Mouse (Mus musculus): Measurements from ENCODE around the gene Pnck. TPM values are rescaled to one million over a fixed set of nuclear protein-coding genes. Genes with fewer than 3 reads are reported as not detected.

The Pnck gene
- polyA plus RNA-seq, 1 experiment from 2014 or later, result 15.7 TPM

DNA sequence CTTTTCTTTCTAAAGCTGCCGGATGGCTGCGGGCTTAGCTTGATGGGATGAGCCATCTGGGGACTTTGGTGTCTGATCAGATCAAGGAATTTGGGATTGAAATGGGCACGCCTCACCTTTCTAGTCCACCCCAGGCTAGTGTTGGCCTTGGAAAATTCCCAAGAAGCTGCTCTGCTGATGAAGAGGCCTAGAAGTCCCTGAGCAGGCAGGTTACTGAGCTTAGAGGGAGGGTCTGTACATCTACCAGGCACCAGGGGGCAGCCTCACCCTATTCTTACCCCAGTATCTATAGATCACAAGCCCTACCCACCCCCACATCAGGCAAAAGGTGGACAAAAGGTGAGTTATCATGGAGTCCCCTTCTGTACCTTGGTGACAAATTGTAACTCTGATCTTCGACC lies 12.1 kb upstream of the Pnck start:
- Histone ChIP-seq H3K4me2 (peak overlapping the region; percentile 71), H3K4me1 (peaks cover 10% of the 10 kb centered on the region), H3K9me3 (no peaks in the 10 kb centered on the region), H3K27me3 (no peaks in the 10 kb centered on the region), H3K36me3 (no peaks in the 10 kb centered on the region), H3K27ac (no peak overlapping the region), H3K9ac (no peak overlapping the region), H3K4me3 (no peak overlapping the region)
- ATAC-seq (ENCODE audit: borderline replicate concordance, extremely low read depth, low FRiP score, low TSS enrichment), result peak; percentile 62; the same call in 1 of the 2 replicates
- WGBS, result 67% methylated on average over 4 of the region's 4 CpGs

DNA sequence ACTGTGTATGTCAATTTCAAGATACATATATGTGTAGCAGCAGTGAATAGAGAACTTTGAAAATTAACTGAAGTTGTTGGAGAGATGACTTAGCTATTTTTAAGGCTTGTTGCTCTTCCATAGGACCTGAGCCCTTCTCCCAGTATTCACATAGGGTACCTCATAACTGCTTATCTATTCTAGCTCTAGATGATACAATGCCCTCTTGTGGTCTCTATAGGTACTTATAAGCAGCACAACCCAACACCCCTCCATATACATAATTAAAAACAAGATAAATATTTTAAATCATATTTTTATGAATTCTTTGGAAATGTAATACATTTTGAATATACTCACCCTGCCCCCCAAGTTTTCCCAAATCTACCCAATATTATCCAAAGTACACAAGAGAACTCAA lies 3.2 kb upstream of the Pnck start:
- no peak overlapping the region for H3K9ac ChIP-seq
- H3K9me3 ChIP-seq, result no peaks in the 10 kb centered on the region
- no peak overlapping the region for H3K4me2 ChIP-seq
- H3K27ac ChIP-seq, result no peak overlapping the region
- no peak for ATAC-seq (ENCODE audit: borderline replicate concordance, extremely low read depth, low FRiP score, low TSS enrichment)
- H3K4me3 ChIP-seq, result no peak overlapping the region
- peaks cover 8% of the 10 kb centered on the region; the same call in 1 of the 2 replicates for H3K27me3 ChIP-seq
- no peaks in the 10 kb centered on the region for H3K4me1 ChIP-seq
- H3K36me3 ChIP-seq, result no peaks in the 10 kb centered on the region

DNA sequence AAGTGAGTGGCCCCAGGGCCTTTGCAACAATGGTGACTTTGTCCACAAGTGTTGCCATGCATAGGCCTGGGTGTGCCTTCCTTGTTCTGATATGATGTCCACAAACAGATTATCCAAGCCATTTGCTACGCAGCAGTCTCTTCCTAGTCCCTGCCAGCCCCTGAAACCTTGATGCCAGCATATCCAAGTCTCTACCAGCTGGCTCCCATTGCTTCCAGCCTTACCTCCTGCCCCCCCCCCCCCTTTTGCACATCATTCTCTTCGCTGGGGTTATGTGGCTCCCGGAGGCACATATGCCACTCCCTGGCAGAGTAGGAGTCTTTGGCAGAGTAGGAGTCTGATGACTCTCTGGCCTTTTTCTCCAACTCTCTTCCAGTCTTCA lies 358 bp upstream of the Pnck start:
- no peaks in the 10 kb centered on the region for H3K36me3 ChIP-seq
- no peaks in the 10 kb centered on the region for H3K9me3 ChIP-seq
- peak overlapping the region; percentile 80 for H3K4me2 ChIP-seq
- 61% methylated on average over 3 of the region's 3 CpGs for WGBS
- peak overlapping the region; percentile 34; the same call in 1 of the 2 replicates for H3K9ac ChIP-seq
- peak overlapping the region; percentile 44 for H3K4me3 ChIP-seq
- H3K4me1 ChIP-seq, result no peaks in the 10 kb centered on the region
- H3K27me3 ChIP-seq, result peaks cover 8% of the 10 kb centered on the region; the same call in 1 of the 2 replicates
- H3K27ac ChIP-seq, result no peak overlapping the region
- no peak for ATAC-seq (ENCODE audit: borderline replicate concordance, extremely low read depth, low FRiP score, low TSS enrichment)

- peak; percentile 21; the same call in 1 of the 2 replicates for ATAC-seq (ENCODE audit: borderline replicate concordance, extremely low read depth, low FRiP score, low TSS enrichment)
- Histone ChIP-seq H3K36me3 (no peaks in the 10 kb centered on the region), H3K27ac (no peak overlapping the region), H3K9ac (no peak overlapping the region), H3K4me1 (no peaks in the 10 kb centered on the region), H3K27me3 (peaks cover 8% of the 10 kb centered on the region; the same call in 1 of the 2 replicates), H3K9me3 (no peaks in the 10 kb centered on the region), H3K4me2 (peak overlapping the region; percentile 80), H3K4me3 (peak overlapping the region; percentile 44)
- WGBS, result 54% methylated on average over 13 of the region's 13 CpGs
Measured at GRCm38 (mm10) chrX:73658936-73659574, 862 bp downstream of the Pnck start.

GRCm38 (mm10) chrX:73658391-73658790 lies 1.5 kb downstream of the Pnck start:
- Histone ChIP-seq H3K9me3 (no peaks in the 10 kb centered on the region), H3K27me3 (peaks cover 12% of the 10 kb centered on the region; the same call in 1 of the 2 replicates), H3K4me1 (no peaks in the 10 kb centered on the region), H3K27ac (no peak overlapping the region), H3K9ac (no peak overlapping the region), H3K4me2 (no peak overlapping the region), H3K4me3 (no peak overlapping the region), H3K36me3 (no peaks in the 10 kb centered on the region)
- 42% methylated on average over 7 of the region's 7 CpGs for WGBS
- no peak for ATAC-seq (ENCODE audit: borderline replicate concordance, extremely low read depth, low FRiP score, low TSS enrichment)

DNA sequence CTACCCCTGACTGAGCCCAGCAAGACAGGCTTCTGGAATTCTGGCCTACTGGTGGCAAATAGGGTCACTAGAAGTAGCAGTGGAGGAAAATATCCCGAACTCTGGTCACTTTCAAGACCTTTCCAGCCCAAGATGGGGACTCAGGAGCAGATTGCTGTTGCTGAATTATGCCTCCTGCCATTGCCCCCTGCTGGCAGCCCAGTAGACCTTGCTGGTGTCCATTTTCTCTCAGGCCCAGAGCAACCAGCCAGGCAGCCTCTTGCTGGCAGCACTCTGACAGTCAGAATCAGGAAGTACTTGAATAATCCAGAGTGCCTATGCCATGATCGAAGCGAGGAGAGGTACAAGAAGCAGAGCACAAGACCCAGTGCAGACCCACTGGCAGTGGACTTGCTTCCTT lies 4.4 kb downstream of the Pnck start:
- 63% methylated on average over 3 of the region's 3 CpGs for WGBS
- H3K4me2 ChIP-seq, result no peak overlapping the region
- H3K4me3 ChIP-seq, result no peak overlapping the region
- H3K4me1 ChIP-seq, result no peaks in the 10 kb centered on the region
- no peaks in the 10 kb centered on the region for H3K36me3 ChIP-seq
- H3K27me3 ChIP-seq, result peaks cover 8% of the 10 kb centered on the region; the same call in 1 of the 2 replicates
- H3K9me3 ChIP-seq, result no peaks in the 10 kb centered on the region
- no peak overlapping the region for H3K9ac ChIP-seq
- no peak for ATAC-seq (ENCODE audit: borderline replicate concordance, extremely low read depth, low FRiP score, low TSS enrichment)
- H3K27ac ChIP-seq, result no peak overlapping the region

DNA sequence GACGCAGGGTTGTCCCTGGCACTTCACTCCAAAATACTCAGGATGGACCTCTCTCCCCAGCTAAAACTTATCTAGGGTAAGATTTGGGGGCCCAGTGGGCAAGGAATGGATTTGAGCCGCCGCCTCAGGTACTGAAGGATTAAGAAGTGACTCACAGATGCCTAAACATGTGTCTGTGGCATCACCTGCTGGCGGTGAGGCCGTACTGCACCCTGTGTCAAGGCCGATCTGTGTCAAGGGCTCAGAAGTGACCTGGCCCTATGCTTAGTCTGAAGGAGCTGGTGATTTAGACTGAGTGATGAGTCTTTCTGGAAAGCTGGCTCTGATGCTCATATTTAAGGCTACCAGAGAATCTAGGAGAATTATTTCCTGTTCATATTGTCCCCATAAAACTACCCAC lies 5.7 kb downstream of the Pnck start:
- H3K36me3 ChIP-seq, result no peaks in the 10 kb centered on the region
- H3K4me2 ChIP-seq, result no peak overlapping the region
- WGBS, result 11% methylated on average over 6 of the region's 6 CpGs
- peaks cover 4% of the 10 kb centered on the region; the same call in 1 of the 2 replicates for H3K27me3 ChIP-seq
- no peak overlapping the region for H3K27ac ChIP-seq
- H3K9ac ChIP-seq, result no peak overlapping the region
- H3K9me3 ChIP-seq, result no peaks in the 10 kb centered on the region
- H3K4me3 ChIP-seq, result no peak overlapping the region
- H3K4me1 ChIP-seq, result no peaks in the 10 kb centered on the region
- ATAC-seq (ENCODE audit: borderline replicate concordance, extremely low read depth, low FRiP score, low TSS enrichment), result no peak

- Histone ChIP-seq H3K36me3 (no peaks in the 10 kb centered on the region), H3K4me3 (no peak overlapping the region), H3K27me3 (peaks cover 4% of the 10 kb centered on the region; the same call in 1 of the 2 replicates), H3K4me1 (no peaks in the 10 kb centered on the region), H3K9me3 (no peaks in the 10 kb centered on the region), H3K27ac (no peak overlapping the region), H3K9ac (no peak overlapping the region), H3K4me2 (no peak overlapping the region)
- ATAC-seq (ENCODE audit: borderline replicate concordance, extremely low read depth, low FRiP score, low TSS enrichment), result no peak
- 65% methylated on average over 6 of the region's 6 CpGs for WGBS
Measured at GRCm38 (mm10) chrX:73653392-73653791, 6.5 kb downstream of the Pnck start.

DNA sequence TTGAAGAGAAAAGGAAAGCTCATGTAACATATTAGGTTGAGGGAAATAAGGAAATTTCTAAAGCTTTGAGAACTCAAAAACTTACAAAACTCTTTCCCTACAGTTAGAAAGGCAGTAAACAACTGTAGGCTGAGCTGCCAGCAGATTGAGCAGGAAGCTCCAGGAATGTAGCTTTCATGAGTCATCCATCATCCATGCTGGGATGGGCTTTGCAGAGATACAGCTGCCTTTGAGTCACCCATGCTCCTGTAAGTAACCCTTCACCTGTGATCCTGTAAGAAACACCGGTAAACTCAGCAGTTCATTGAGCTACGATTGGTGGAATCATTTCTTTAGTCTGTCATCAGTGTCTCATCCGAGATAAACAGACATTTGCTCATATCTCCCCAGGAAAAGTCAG lies 9.0 kb downstream of the Pnck start:
- no peak for ATAC-seq (ENCODE audit: borderline replicate concordance, extremely low read depth, low FRiP score, low TSS enrichment)
- H3K27me3 ChIP-seq, result peaks cover 4% of the 10 kb centered on the region; the same call in 1 of the 2 replicates
- H3K4me1 ChIP-seq, result no peaks in the 10 kb centered on the region
- no peak overlapping the region for H3K27ac ChIP-seq
- H3K4me3 ChIP-seq, result no peak overlapping the region
- H3K4me2 ChIP-seq, result no peak overlapping the region
- WGBS, result 44% methylated on average over 3 of the region's 3 CpGs
- H3K36me3 ChIP-seq, result no peaks in the 10 kb centered on the region
- no peaks in the 10 kb centered on the region for H3K9me3 ChIP-seq
- no peak overlapping the region for H3K9ac ChIP-seq

GRCm38 (mm10) chrX:73645121-73645520 lies 14.8 kb downstream of the Pnck start:
- no peak overlapping the region for H3K4me2 ChIP-seq
- H3K4me1 ChIP-seq, result no peaks in the 10 kb centered on the region
- no peak for ATAC-seq (ENCODE audit: borderline replicate concordance, extremely low read depth, low FRiP score, low TSS enrichment)
- no peaks in the 10 kb centered on the region; the same call in 1 of the 2 replicates for H3K27me3 ChIP-seq
- H3K36me3 ChIP-seq, result no peaks in the 10 kb centered on the region
- no peak overlapping the region for H3K9ac ChIP-seq
- H3K9me3 ChIP-seq, result no peaks in the 10 kb centered on the region
- no peak overlapping the region for H3K27ac ChIP-seq
- 35% methylated on average over 3 of the region's 4 CpGs for WGBS
- no peak overlapping the region for H3K4me3 ChIP-seq

- H3K4me1 ChIP-seq, result peaks cover 9% of the 10 kb centered on the region
- H3K27me3 ChIP-seq, result peaks cover 39% of the 10 kb centered on the region
- no peak overlapping the region for H3K27ac ChIP-seq
- H3K4me3 ChIP-seq, result peak overlapping the region; percentile 41
- peak overlapping the region; percentile 73 for H3K4me2 ChIP-seq
- ATAC-seq (ENCODE audit: borderline replicate concordance, extremely low read depth, low FRiP score, low TSS enrichment), result no peak
- no peaks in the 10 kb centered on the region for H3K9me3 ChIP-seq
- H3K36me3 ChIP-seq, result no peaks in the 10 kb centered on the region
- H3K9ac ChIP-seq, result 0 out of 2 replicates have a peak overlapping the region, but pooled peaks have one; percentile 16
- 16% methylated on average over 31 of the region's 41 CpGs for WGBS
Measured at GRCm38 (mm10) chrX:73639901-73640469, 19.9 kb downstream of the Pnck start.

- H3K4me1 ChIP-seq, result peaks cover 9% of the 10 kb centered on the region
- 8% methylated on average over 27 of the region's 28 CpGs for WGBS
- no peaks in the 10 kb centered on the region for H3K9me3 ChIP-seq
- peak; percentile 74; the same call in 1 of the 2 replicates for ATAC-seq (ENCODE audit: borderline replicate concordance, extremely low read depth, low FRiP score, low TSS enrichment)
- 0 out of 2 replicates have a peak within 1 kb of the TSS, but pooled peaks have one; percentile 16 for H3K9ac ChIP-seq
- no peaks in the 10 kb centered on the region for H3K36me3 ChIP-seq
- H3K4me3 ChIP-seq, result peak within 1 kb of the TSS; percentile 41
- H3K4me2 ChIP-seq, result peak within 1 kb of the TSS; percentile 73
- no peak within 1 kb of the TSS for H3K27ac ChIP-seq
- H3K27me3 ChIP-seq, result peaks cover 44% of the 10 kb centered on the region
Measured at GRCm38 (mm10) chrX:73639255-73639675, 20.7 kb downstream of the Pnck start, which contains the start of gene Dusp9. Dusp9 (plus strand) TSS chrX:73639419.
